In genomic region chr3:102374381-102375060, GRCm38 (mm10) we compare ENCODE assay signal across 23 mouse cellular contexts.
DNase-seq lines count a peak whose midpoint lies in the region; TF ChIP-seq lines count a peak whose summit lies in the region.
"Had no signal": no experiment of that assay in that cellular context is flagged by ENCODE, and none has a peak within 500 bp of the region (broad histone marks: within the 10 kb centered on the region; RNA-seq: fewer than 3 reads in every experiment).

No protein-coding gene starts in this region.

- no peak for TF ChIP-seq POLR2A in embryonic fibroblast, embryonic 13.5 days (IDR thresholded peaks at IDR 0.05; ENCODE audit: low read depth, low read length)

- TF ChIP-seq CTCF in embryonic fibroblast, embryonic 13.5 days (IDR thresholded peaks at IDR 0.05; ENCODE audit: borderline replicate concordance, insufficient read depth, low read length) = no peak

- DNase-seq in heart, adult 11 months = peak; percentile 21
- no peak for DNase-seq in heart, postnatal 10 days
- DNase-seq in Muller cell, postnatal 12 days (ENCODE audit: inconsistent ontology term) = peak; percentile 88
- no peak for DNase-seq in testis, postnatal 10 days (ENCODE audit: low spot score)
- no peak for DNase-seq in layer of hippocampus, adult 9-11 months
- DNase-seq: adrenal gland, postnatal 10 days; adrenal gland, postnatal 36 days; cerebellum, adult 18-20 months; cerebellum, adult 9-10 months; cerebellum, postnatal 25 days; forebrain, postnatal 0 days; gastrocnemius, adult 2 months; gastrocnemius, postnatal 14 days; heart, adult 18-20 months; heart, postnatal 14 days; heart, postnatal 4 days; kidney, adult 8-10 months had no signal

- no peak overlapping the region for H3K4me3 ChIP-seq in embryonic fibroblast, embryonic 13.5 days (ENCODE audit: insufficient read depth, low read length)
- H3K4me3 ChIP-seq: embryonic facial prominence, embryonic 13.5 days; gastrocnemius, adult 2 months; heart, embryonic 12.5 days; heart, embryonic 15.5 days had no signal

- H3K4me1 ChIP-seq in embryonic fibroblast, embryonic 13.5 days (ENCODE audit: control insufficient read depth, insufficient read depth, low read length) = peaks cover 12% of the 10 kb centered on the region
- H3K4me1 ChIP-seq: heart, embryonic 15.5 days had no signal

- peak overlapping the region; percentile 80; the same call in 1 of the 2 replicates for H3K27ac ChIP-seq in embryonic fibroblast, embryonic 13.5 days (ENCODE audit: insufficient read depth, low read length)
- H3K27ac ChIP-seq: embryonic facial prominence, embryonic 13.5 days; gastrocnemius, adult 2 months; heart, embryonic 15.5 days; hindbrain, embryonic 14.5 days; hindbrain, postnatal 0 days had no signal

- intact Hi-C loops in heart, postnatal 10 days (cut with DNase I) = no loop called here

Comparison
In these comparisons a context has a peak if more than half of its experiments do, and no peak if none do; other contexts are left out.
1. DNase-seq: peak in heart, adult 11 months (single experiment) and Muller cell, postnatal 12 days (single experiment); none in heart, postnatal 10 days (0 of 2), testis, postnatal 10 days (single experiment) and layer of hippocampus, adult 9-11 months (single experiment).